Mouse (Mus musculus): ENCODE results near the gene Rlbp1. TPM values are rescaled to one million over a fixed set of nuclear protein-coding genes. Genes with fewer than 3 reads are reported as not detected.

The Rlbp1 gene
- polyA plus RNA-seq, 1 experiment from 2014 or later, result 0.28 TPM

- H3K4me3 ChIP-seq (ENCODE audit: low read depth, low read length), result no peak overlapping the region
- ATAC-seq (replicated peaks; ENCODE audit: low FRiP score, low TSS enrichment, low read depth), result no peak
- H3K9ac ChIP-seq (ENCODE audit: low read length), result no peak overlapping the region
- peaks cover 61% of the 10 kb centered on the region for H3K36me3 ChIP-seq (ENCODE audit: control insufficient read depth, insufficient read depth, low read length)
- 89% methylated on average over 5 of the region's 5 CpGs for WGBS
- DNase-seq (ENCODE audit: low spot score), result no peak
- no peak overlapping the region for H3K4me2 ChIP-seq (ENCODE audit: low read length)
- no peaks in the 10 kb centered on the region for H3K4me1 ChIP-seq (replicated peaks; ENCODE audit: control insufficient read depth, insufficient read depth, low read length)
- no peaks in the 10 kb centered on the region for H3K27me3 ChIP-seq (replicated peaks; ENCODE audit: control insufficient read depth, insufficient read depth, low read length)
- no peaks in the 10 kb centered on the region for H3K9me3 ChIP-seq (ENCODE audit: control insufficient read depth, low read length)
- H3K27ac ChIP-seq (ENCODE audit: low read depth), result no peak overlapping the region
These were observed 58.1 kb downstream of the Rlbp1 start for GRCm38 (mm10) chr7:79328769-79329168.

Other genes with a start within 250 kb of the Rlbp1 start
- 196 and 214 TPM in 2 replicates for gene Mfge8, start 238.0 kb downstream of the Rlbp1 start, polyA plus RNA-seq (2014; fragmentation: Nextera tagmentation; extraction: Ambion mirVana)
- gene Abhd2, start 113.8 kb downstream of the Rlbp1 start, polyA plus RNA-seq (2014; fragmentation: Nextera tagmentation; extraction: Ambion mirVana), result 14.6 and 15.2 TPM in 2 replicates
- 11.7 and 13.0 TPM in 2 replicates for gene Fanci, start 4.9 kb upstream of the Rlbp1 start, polyA plus RNA-seq (2014; fragmentation: Nextera tagmentation; extraction: Ambion mirVana)
- 36.4 and 44.8 TPM in 2 replicates for gene Polg, start 79.3 kb upstream of the Rlbp1 start, polyA plus RNA-seq (2014; fragmentation: Nextera tagmentation; extraction: Ambion mirVana)
- gene Rhcg, start 230.6 kb upstream of the Rlbp1 start, polyA plus RNA-seq (2014; fragmentation: Nextera tagmentation; extraction: Ambion mirVana), result 0.08 TPM in 1 of 2 replicates, not detected in the other

Data from intestine, embryonic 14.5 days (tissue).